Mouse (Mus musculus): ENCODE results near the gene Psma6. TPM values are rescaled to one million over a fixed set of nuclear protein-coding genes. Genes with fewer than 3 reads are reported as not detected.

The Psma6 gene
- polyA plus RNA-seq, 1 experiment from 2014 or later = 465 TPM

DNA sequence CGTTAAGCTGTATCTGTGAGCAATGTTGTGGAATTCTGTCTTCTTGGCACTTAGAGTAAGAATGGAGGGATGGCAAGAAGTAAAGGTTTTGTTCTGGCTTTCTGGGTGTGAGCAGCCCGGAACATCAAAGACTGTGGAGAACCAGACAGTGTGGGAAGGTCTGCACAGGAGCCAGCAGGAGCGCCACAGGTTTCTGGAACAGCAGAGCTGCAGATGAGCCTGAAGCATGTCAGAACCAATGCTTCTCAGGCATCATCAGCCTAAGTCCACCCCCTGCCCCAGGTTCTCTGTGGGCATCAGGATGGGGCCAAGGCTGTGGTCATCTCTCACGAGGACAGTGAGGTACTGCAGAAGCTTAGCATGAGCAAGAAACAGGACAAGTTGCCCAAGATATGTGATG is 12.5 kb downstream of the Psma6 start:
- H3K9me3 ChIP-seq = no peaks in the 10 kb centered on the region
- H3K4me1 ChIP-seq (replicated peaks) = peaks cover 21% of the 10 kb centered on the region
- H3K36me3 ChIP-seq = peaks cover 2% of the 10 kb centered on the region; the same call in 1 of the 2 replicates
- WGBS = 93% methylated on average over 4 of the region's 4 CpGs
- no peak overlapping the region for H3K4me2 ChIP-seq (replicated peaks)
- H3K9ac ChIP-seq (replicated peaks) = no peak overlapping the region
- H3K4me3 ChIP-seq (replicated peaks) = no peak overlapping the region
- no peak for ATAC-seq
- no peak overlapping the region for H3K27ac ChIP-seq
- H3K27me3 ChIP-seq = no peaks in the 10 kb centered on the region

DNA sequence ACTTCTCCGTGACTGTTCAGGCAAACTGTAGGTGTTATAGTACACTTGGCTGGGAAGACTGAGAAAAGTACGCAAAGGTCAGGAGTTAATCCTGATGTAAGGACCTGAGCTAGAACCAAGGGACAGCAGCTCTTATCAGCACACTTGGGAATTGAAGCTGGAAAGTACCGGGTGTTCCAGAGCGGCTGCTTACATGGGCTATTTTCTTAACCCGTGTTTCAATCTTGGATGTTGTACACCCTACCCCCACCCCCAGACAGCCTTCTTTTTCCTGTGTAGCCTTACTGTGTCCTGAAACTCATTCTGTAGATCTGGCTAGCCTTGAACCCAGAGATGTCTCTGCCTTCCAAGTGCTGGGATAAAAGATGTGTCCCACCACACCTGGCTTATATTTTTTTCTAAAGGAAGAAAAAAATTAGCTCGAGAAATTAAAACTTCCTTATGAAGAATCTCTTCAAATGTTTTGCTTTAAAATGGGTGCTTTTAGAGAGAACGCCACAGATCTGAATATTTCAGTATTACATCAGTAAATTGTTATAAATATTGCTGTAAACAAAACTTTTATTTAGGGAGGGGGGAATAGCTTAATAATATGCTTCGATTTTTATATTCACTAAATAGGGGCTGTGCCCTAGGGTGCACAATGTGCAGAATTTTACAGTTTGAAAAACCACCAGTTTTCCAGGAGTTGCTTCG is 13.7 kb downstream of the Psma6 start:
- no peaks in the 10 kb centered on the region for H3K27me3 ChIP-seq
- H3K9me3 ChIP-seq = no peaks in the 10 kb centered on the region
- peaks cover 4% of the 10 kb centered on the region; the same call in 1 of the 2 replicates for H3K36me3 ChIP-seq
- H3K4me3 ChIP-seq (replicated peaks) = peak overlapping the region; percentile 98
- peaks cover 23% of the 10 kb centered on the region for H3K4me1 ChIP-seq (replicated peaks)
- peak overlapping the region; percentile 90 for H3K4me2 ChIP-seq (replicated peaks)
- peak overlapping the region; percentile 90 for H3K27ac ChIP-seq
- no peak for ATAC-seq
- WGBS = 76% methylated on average over 9 of the region's 9 CpGs
- H3K9ac ChIP-seq (replicated peaks) = peak overlapping the region; percentile 94

GRCm38 (mm10) chr12:55398240-55399127 is 14.5 kb downstream of the Psma6 start:
- Histone ChIP-seq H3K9ac (replicated peaks) (peak overlapping the region; percentile 94), H3K4me2 (replicated peaks) (peak overlapping the region; percentile 90), H3K27ac (peak overlapping the region; percentile 90), H3K9me3 (no peaks in the 10 kb centered on the region), H3K4me1 (replicated peaks) (peaks cover 23% of the 10 kb centered on the region), H3K4me3 (replicated peaks) (peak overlapping the region; percentile 98), H3K27me3 (no peaks in the 10 kb centered on the region), H3K36me3 (peaks cover 9% of the 10 kb centered on the region)
- ATAC-seq = peak; percentile 100
- under 1% methylated on average over 51 of the region's 51 CpGs for WGBS

DNA sequence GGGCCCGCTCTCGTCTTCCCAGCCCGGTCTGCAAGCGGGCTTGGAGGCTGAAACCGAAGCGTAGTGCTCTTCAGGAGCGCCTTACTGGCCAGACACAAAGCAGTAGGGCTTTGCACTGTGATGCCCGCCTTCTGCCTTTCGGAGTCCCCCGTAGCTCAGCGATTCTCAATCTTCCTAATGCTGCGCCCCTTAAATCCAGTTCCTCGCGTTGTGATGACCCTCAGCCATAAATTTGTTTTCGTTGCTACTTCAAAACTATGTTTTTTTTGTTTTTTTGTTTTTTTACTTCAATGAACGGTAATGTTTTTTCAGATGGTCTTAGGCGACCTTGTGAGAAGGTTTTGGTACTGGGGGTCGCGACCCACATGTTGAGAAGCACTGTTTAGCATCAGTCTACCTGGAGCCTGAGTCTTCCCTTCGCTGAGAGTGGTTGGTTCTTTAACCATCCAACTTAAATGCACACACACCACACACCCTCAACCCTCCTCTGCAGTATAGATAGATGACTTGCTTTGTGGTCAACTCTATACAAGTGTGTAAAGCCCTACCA is 15.2 kb downstream of the Psma6 start:
- no peaks in the 10 kb centered on the region for H3K9me3 ChIP-seq
- peaks cover 14% of the 10 kb centered on the region for H3K36me3 ChIP-seq
- ATAC-seq = peak; percentile 44
- H3K4me3 ChIP-seq (replicated peaks) = peak overlapping the region; percentile 98
- H3K27me3 ChIP-seq = no peaks in the 10 kb centered on the region
- H3K4me2 ChIP-seq (replicated peaks) = peak overlapping the region; percentile 90
- peak overlapping the region; percentile 90 for H3K27ac ChIP-seq
- WGBS = 2% methylated on average over 20 of the region's 20 CpGs
- peak overlapping the region; percentile 94 for H3K9ac ChIP-seq (replicated peaks)
- peaks cover 23% of the 10 kb centered on the region for H3K4me1 ChIP-seq (replicated peaks)

DNA sequence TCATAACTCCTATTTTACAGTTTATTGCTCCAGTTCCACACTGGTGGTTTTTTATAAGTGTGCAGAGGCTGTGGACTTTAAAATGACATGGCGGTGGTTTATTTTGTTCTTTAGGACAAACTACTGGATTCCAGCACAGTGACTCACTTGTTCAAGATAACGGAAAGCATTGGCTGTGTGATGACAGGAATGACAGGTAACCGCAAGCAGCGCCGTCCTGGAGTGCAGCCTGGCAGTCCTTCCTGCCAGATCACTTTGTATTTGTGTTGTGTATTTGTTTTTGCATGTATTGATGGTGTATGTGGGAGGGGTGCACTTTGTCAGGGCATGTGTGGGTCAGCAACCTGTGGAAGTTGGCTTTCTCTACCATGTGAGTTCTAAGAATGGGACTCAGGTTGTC is 23.9 kb downstream of the Psma6 start:
- no peak for ATAC-seq
- no peak overlapping the region for H3K27ac ChIP-seq
- no peaks in the 10 kb centered on the region for H3K9me3 ChIP-seq
- no peak overlapping the region for H3K4me3 ChIP-seq (replicated peaks)
- H3K27me3 ChIP-seq = no peaks in the 10 kb centered on the region
- no peak overlapping the region for H3K4me2 ChIP-seq (replicated peaks)
- no peaks in the 10 kb centered on the region for H3K4me1 ChIP-seq (replicated peaks)
- WGBS = 94% methylated on average over 5 of the region's 5 CpGs
- no peak overlapping the region for H3K9ac ChIP-seq (replicated peaks)
- H3K36me3 ChIP-seq = peaks cover 50% of the 10 kb centered on the region

DNA sequence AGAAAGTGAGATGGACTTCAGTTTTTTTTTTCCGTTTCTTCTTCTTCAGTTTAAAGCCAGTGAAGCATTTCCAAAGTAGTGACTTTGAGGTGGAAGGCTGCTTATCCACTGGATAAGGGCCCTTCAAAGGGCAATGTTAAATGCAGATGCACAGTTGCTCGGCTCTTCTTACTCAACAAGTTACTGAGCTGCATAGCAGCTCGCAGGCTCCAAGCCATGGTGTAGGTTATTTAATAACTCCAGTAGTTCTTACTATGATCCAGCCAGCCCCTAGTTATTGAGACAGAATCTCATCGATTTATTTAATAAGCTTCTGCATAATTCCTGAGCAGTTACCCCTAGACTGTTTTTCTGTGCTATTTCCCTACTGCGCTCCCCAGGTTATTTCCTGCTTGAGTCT is 31.2 kb downstream of the Psma6 start:
- H3K4me3 ChIP-seq (replicated peaks) = no peak overlapping the region
- H3K4me2 ChIP-seq (replicated peaks) = no peak overlapping the region
- no peak overlapping the region for H3K27ac ChIP-seq
- 95% methylated on average over 5 of the region's 5 CpGs for WGBS
- H3K4me1 ChIP-seq (replicated peaks) = no peaks in the 10 kb centered on the region
- H3K9me3 ChIP-seq = no peaks in the 10 kb centered on the region
- peaks cover 82% of the 10 kb centered on the region for H3K36me3 ChIP-seq
- no peaks in the 10 kb centered on the region for H3K27me3 ChIP-seq
- ATAC-seq = no peak
- no peak overlapping the region for H3K9ac ChIP-seq (replicated peaks)

DNA sequence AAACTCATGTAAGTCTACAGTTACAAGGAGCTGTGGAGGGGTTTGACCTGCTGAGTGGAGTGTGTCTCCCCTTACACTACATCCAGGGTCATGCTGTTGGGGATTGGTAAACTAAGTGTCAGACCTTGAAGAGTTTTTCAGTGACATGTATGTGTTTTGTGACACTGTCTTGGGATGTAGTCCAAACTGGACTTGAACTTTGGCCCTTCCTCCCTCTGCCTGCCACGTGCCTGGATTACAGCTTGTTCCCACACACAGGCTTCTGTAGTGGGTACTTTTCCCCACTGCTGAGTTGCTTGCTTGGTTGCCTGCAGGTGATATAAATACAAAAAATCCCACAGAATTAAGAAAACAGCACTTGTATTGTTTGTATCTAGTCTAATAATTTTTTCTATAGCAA is 31.7 kb downstream of the Psma6 start:
- no peaks in the 10 kb centered on the region for H3K4me1 ChIP-seq (replicated peaks)
- no peak overlapping the region for H3K27ac ChIP-seq
- H3K27me3 ChIP-seq = no peaks in the 10 kb centered on the region
- no peak overlapping the region for H3K9ac ChIP-seq (replicated peaks)
- 75% methylated on average over 1 of the region's 1 CpGs for WGBS
- H3K9me3 ChIP-seq = no peaks in the 10 kb centered on the region
- H3K4me2 ChIP-seq (replicated peaks) = no peak overlapping the region
- H3K4me3 ChIP-seq (replicated peaks) = no peak overlapping the region
- ATAC-seq = no peak
- H3K36me3 ChIP-seq = peaks cover 83% of the 10 kb centered on the region

- ATAC-seq = no peak
- no peak overlapping the region for H3K4me2 ChIP-seq (replicated peaks)
- no peaks in the 10 kb centered on the region for H3K27me3 ChIP-seq
- H3K27ac ChIP-seq = no peak overlapping the region
- H3K9ac ChIP-seq (replicated peaks) = no peak overlapping the region
- no peak overlapping the region for H3K4me3 ChIP-seq (replicated peaks)
- 96% methylated on average over 24 of the region's 24 CpGs for WGBS
- peaks cover 50% of the 10 kb centered on the region for H3K36me3 ChIP-seq
- H3K9me3 ChIP-seq = no peaks in the 10 kb centered on the region
- H3K4me1 ChIP-seq (replicated peaks) = no peaks in the 10 kb centered on the region
Measured at GRCm38 (mm10) chr12:55420220-55420619, 36.2 kb downstream of the Psma6 start.

- no peak overlapping the region for H3K9ac ChIP-seq (replicated peaks)
- peaks cover 33% of the 10 kb centered on the region for H3K36me3 ChIP-seq
- no peak overlapping the region for H3K4me2 ChIP-seq (replicated peaks)
- H3K27me3 ChIP-seq = no peaks in the 10 kb centered on the region
- WGBS = 49% methylated on average over 3 of the region's 3 CpGs
- H3K27ac ChIP-seq = no peak overlapping the region
- ATAC-seq = no peak
- no peak overlapping the region for H3K4me3 ChIP-seq (replicated peaks)
- H3K9me3 ChIP-seq = no peaks in the 10 kb centered on the region
- no peaks in the 10 kb centered on the region for H3K4me1 ChIP-seq (replicated peaks)
Measured at GRCm38 (mm10) chr12:55422057-55422456, 38.0 kb downstream of the Psma6 start.

- Histone ChIP-seq H3K36me3 (no peaks in the 10 kb centered on the region), H3K27ac (no peak overlapping the region), H3K9ac (replicated peaks) (no peak overlapping the region), H3K27me3 (no peaks in the 10 kb centered on the region), H3K4me1 (replicated peaks) (no peaks in the 10 kb centered on the region), H3K4me3 (replicated peaks) (no peak overlapping the region), H3K9me3 (no peaks in the 10 kb centered on the region), H3K4me2 (replicated peaks) (no peak overlapping the region)
- no peak for ATAC-seq
- 94% methylated on average over 7 of the region's 7 CpGs for WGBS
Measured at GRCm38 (mm10) chr12:55426300-55426699, 42.3 kb downstream of the Psma6 start.

- H3K9me3 ChIP-seq = no peaks in the 10 kb centered on the region
- H3K36me3 ChIP-seq = no peaks in the 10 kb centered on the region
- H3K9ac ChIP-seq (replicated peaks) = no peak overlapping the region
- ATAC-seq = no peak
- no peaks in the 10 kb centered on the region for H3K27me3 ChIP-seq
- WGBS = 94% methylated on average over 8 of the region's 8 CpGs
- no peak overlapping the region for H3K4me2 ChIP-seq (replicated peaks)
- no peaks in the 10 kb centered on the region for H3K4me1 ChIP-seq (replicated peaks)
- no peak overlapping the region for H3K4me3 ChIP-seq (replicated peaks)
- no peak overlapping the region for H3K27ac ChIP-seq
Measured at GRCm38 (mm10) chr12:55429201-55429600, 45.2 kb downstream of the Psma6 start.

- Histone ChIP-seq H3K27me3 (no peaks in the 10 kb centered on the region), H3K4me3 (replicated peaks) (no peak overlapping the region), H3K36me3 (no peaks in the 10 kb centered on the region), H3K9ac (replicated peaks) (no peak overlapping the region), H3K27ac (no peak overlapping the region), H3K4me2 (replicated peaks) (no peak overlapping the region), H3K9me3 (no peaks in the 10 kb centered on the region), H3K4me1 (replicated peaks) (no peaks in the 10 kb centered on the region)
- WGBS = 87% methylated on average over 4 of the region's 4 CpGs
- no peak for ATAC-seq
Measured at GRCm38 (mm10) chr12:55429956-55430355, 45.9 kb downstream of the Psma6 start.

Measured in midbrain, embryonic 13.5 days (tissue).